Mouse (Mus musculus): Measurements from ENCODE around the gene Trio.

DNA sequence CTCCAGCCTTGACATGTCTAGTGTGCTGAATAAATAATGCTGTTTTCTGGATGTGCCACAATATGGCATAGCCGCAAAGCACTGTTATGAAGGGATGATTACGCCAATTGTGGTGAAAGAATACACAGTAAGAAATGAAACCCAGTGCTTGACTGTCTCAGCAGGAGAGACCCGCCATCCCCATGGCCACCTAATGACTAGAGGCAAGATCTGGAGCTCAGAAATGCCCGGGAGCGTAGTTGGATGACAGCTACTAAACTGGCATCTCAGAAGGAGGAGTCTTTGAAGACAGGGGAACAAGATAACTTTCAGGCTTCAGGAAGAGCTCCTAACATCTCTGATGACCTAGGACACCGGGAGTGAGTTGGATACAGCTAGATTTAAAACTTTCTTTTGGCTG is 12.0 kb upstream of the Trio start:
- TF ChIP-seq POLR2A (IDR thresholded peaks at IDR 0.05; ENCODE audit: borderline replicate concordance, insufficient read depth, low read length) (no peak), CTCF (IDR thresholded peaks at IDR 0.05; ENCODE audit: borderline replicate concordance, insufficient read depth, low read depth, low read length) (no peak)
